7 mouse cellular contexts compared by ENCODE assay signal in genomic region chr2:118110225-118110915, GRCm38 (mm10). TPM values are rescaled to one million over a fixed set of nuclear protein-coding genes. Genes with fewer than 3 reads are reported as not detected.
DNase-seq lines count a peak whose midpoint lies in the region; ATAC-seq and TF ChIP-seq lines count a peak whose summit lies in the region.

No protein-coding gene starts in this region.

- H3K27ac ChIP-seq in ES-Bruce4 (ENCODE audit: insufficient read depth, low read length), result no peak overlapping the region
- H3K27ac ChIP-seq in heart, postnatal 0 days (ENCODE audit: low read depth), result peak overlapping the region; percentile 70; the same call in 1 of the 2 replicates
- peak overlapping the region; percentile 45 for H3K27ac ChIP-seq in limb, embryonic 14.5 days (replicated peaks; ENCODE audit: low read depth, low read length)
- H3K27ac ChIP-seq in midbrain, postnatal 0 days (ENCODE audit: low read depth, low read length), result no peak overlapping the region

- H3K36me3 ChIP-seq in ES-Bruce4 (ENCODE audit: control insufficient read depth, insufficient read depth, low read length, poor library complexity, severe bottlenecking), result no peaks in the 10 kb centered on the region
- no peaks in the 10 kb centered on the region for H3K36me3 ChIP-seq in heart, postnatal 0 days (replicated peaks; ENCODE audit: control insufficient read depth, insufficient read depth, low read length)
- H3K36me3 ChIP-seq in limb, embryonic 14.5 days (ENCODE audit: control insufficient read depth, insufficient read depth, low read length), result peaks cover 17% of the 10 kb centered on the region
- no peaks in the 10 kb centered on the region for H3K36me3 ChIP-seq in midbrain, postnatal 0 days (ENCODE audit: insufficient read depth, low read length)

- H3K4me1 ChIP-seq in ES-Bruce4 (ENCODE audit: control insufficient read depth, insufficient read depth, low read length), result no peaks in the 10 kb centered on the region
- peaks cover 5% of the 10 kb centered on the region for H3K4me1 ChIP-seq in heart, postnatal 0 days (ENCODE audit: control insufficient read depth, insufficient read depth)
- peaks cover 14% of the 10 kb centered on the region for H3K4me1 ChIP-seq in limb, embryonic 14.5 days (ENCODE audit: control insufficient read depth, insufficient read depth, low read length)
- peaks cover 10% of the 10 kb centered on the region; the same call in 1 of the 2 replicates for H3K4me1 ChIP-seq in midbrain, postnatal 0 days (ENCODE audit: insufficient read depth, low read length)

- TF ChIP-seq CTCF in ES-Bruce4 (IDR thresholded peaks at IDR 0.05; ENCODE audit: low read depth, low read length), result no peak
- no peak for TF ChIP-seq CTCF in heart, postnatal 0 days (IDR thresholded peaks at IDR 0.05; ENCODE audit: low read depth)
- TF ChIP-seq CTCF in midbrain, postnatal 0 days (IDR thresholded peaks at IDR 0.05), result no peak

- H3K9me3 ChIP-seq in ES-Bruce4 (replicated peaks; ENCODE audit: control insufficient read depth, insufficient read depth, low read length, poor library complexity, severe bottlenecking), result peaks cover 5% of the 10 kb centered on the region; the same call in 1 of the 2 replicates
- H3K9me3 ChIP-seq in heart, postnatal 0 days (replicated peaks; ENCODE audit: control insufficient read depth, low read length), result no peaks in the 10 kb centered on the region
- no peaks in the 10 kb centered on the region for H3K9me3 ChIP-seq in limb, embryonic 14.5 days (ENCODE audit: control insufficient read depth, low read length)
- H3K9me3 ChIP-seq in midbrain, postnatal 0 days (ENCODE audit: low read length), result no peaks in the 10 kb centered on the region

- no peak for TF ChIP-seq EP300 in ES-Bruce4 (IDR thresholded peaks at IDR 0.05; ENCODE audit: insufficient read depth, low read depth, low read length)
- TF ChIP-seq EP300 in heart, postnatal 0 days (IDR thresholded peaks at IDR 0.05; ENCODE audit: low read depth), result no peak

- no peak for TF ChIP-seq POLR2A in ES-Bruce4 (IDR thresholded peaks at IDR 0.05; ENCODE audit: insufficient read depth, low read length)
- no peak for TF ChIP-seq POLR2A in limb, embryonic 14.5 days (IDR thresholded peaks at IDR 0.05; ENCODE audit: borderline replicate concordance, extremely low read depth, insufficient read depth, insufficient read length)

- H3K27me3 ChIP-seq in ES-Bruce4 (ENCODE audit: control insufficient read depth, insufficient read depth, low read length, poor library complexity, severe bottlenecking), result peaks cover 6% of the 10 kb centered on the region
- H3K27me3 ChIP-seq in heart, postnatal 0 days (ENCODE audit: control insufficient read depth, insufficient read depth, low read length), result 0 out of 2 replicates have a peak, but pooled peaks cover 14% of the 10 kb centered on the region
- no peaks in the 10 kb centered on the region for H3K27me3 ChIP-seq in limb, embryonic 14.5 days (ENCODE audit: control insufficient read depth, insufficient read depth, low read length)
- H3K27me3 ChIP-seq in midbrain, postnatal 0 days (ENCODE audit: insufficient read depth, low read length), result no peaks in the 10 kb centered on the region

- H3K4me2 ChIP-seq in heart, postnatal 0 days (ENCODE audit: low read depth, low read length), result peak overlapping the region; percentile 93
- H3K4me2 ChIP-seq in limb, embryonic 14.5 days (replicated peaks; ENCODE audit: low read depth, low read length, severe bottlenecking), result peak overlapping the region; percentile 91
- H3K4me2 ChIP-seq in midbrain, postnatal 0 days (ENCODE audit: low read depth, low read length, poor library complexity, severe bottlenecking), result peak overlapping the region; percentile 96

- DNase-seq in R1 (ENCODE audit: low read depth, low spot score), result peak; percentile 70
- DNase-seq in heart, postnatal 0 days (ENCODE audit: low spot score), result peak; percentile 32
- DNase-seq in limb, embryonic 14.5 days (ENCODE audit: low spot score), result peak; percentile 45
- DNase-seq in midbrain, postnatal 0 days (ENCODE audit: low spot score), result peak; percentile 54
- no peak for DNase-seq in spleen, adult 18-20 months

- peak overlapping the region; percentile 35; the same call in 1 of the 2 replicates for H3K4me3 ChIP-seq in ES-Bruce4 (ENCODE audit: low read depth, low read length)
- peak overlapping the region; percentile 62 for H3K4me3 ChIP-seq in heart, postnatal 0 days (ENCODE audit: low read depth, low read length)
- peak overlapping the region; percentile 69 for H3K4me3 ChIP-seq in limb, embryonic 14.5 days (replicated peaks; ENCODE audit: low read length)
- peak overlapping the region; percentile 52 for H3K4me3 ChIP-seq in midbrain, postnatal 0 days (ENCODE audit: low read depth, low read length)

- WGBS in heart, postnatal 0 days, result 25% methylated on average over 17 of the region's 17 CpGs
- WGBS in limb, embryonic 14.5 days, result 28% methylated on average over 17 of the region's 17 CpGs
- WGBS in midbrain, postnatal 0 days, result 33% methylated on average over 17 of the region's 17 CpGs

- ATAC-seq in erythroid progenitor cell, adult 5-6 weeks (replicated peaks; ENCODE audit: low FRiP score, poor library complexity, severe bottlenecking), result peak; percentile 69
- peak; percentile 21; the same call in 1 of the 2 replicates for ATAC-seq in heart, postnatal 0 days (ENCODE audit: insufficient read depth, low read depth)
- peak; percentile 27; the same call in 1 of the 2 replicates for ATAC-seq in limb, embryonic 14.5 days (ENCODE audit: low FRiP score, low read depth)
- ATAC-seq in midbrain, postnatal 0 days (ENCODE audit: low FRiP score), result peak; percentile 29; the same call in 1 of the 2 replicates

- H3K9ac ChIP-seq in ES-Bruce4 (ENCODE audit: low read depth, poor library complexity, severe bottlenecking), result no peak overlapping the region
- H3K9ac ChIP-seq in heart, postnatal 0 days (replicated peaks; ENCODE audit: low read depth, low read length), result no peak overlapping the region
- H3K9ac ChIP-seq in limb, embryonic 14.5 days (ENCODE audit: low read depth, low read length, severe bottlenecking), result peak overlapping the region; percentile 40
- 0 out of 2 replicates have a peak overlapping the region, but pooled peaks have one; percentile 14 for H3K9ac ChIP-seq in midbrain, postnatal 0 days (replicated peaks; ENCODE audit: low read length, poor library complexity, severe bottlenecking)

RNA-seq across cellular contexts. Expression of gene Thbs1, which starts 1.3 kb away (rescaled TPM):
- 116 and 119 TPM in 2 replicates for polyA plus RNA-seq in ES-Bruce4 (2011; ENCODE audit: insufficient read depth, insufficient read length, low read depth, missing spikeins)
- 5.8 and 12.6 TPM in 2 replicates for total RNA-seq in erythroid progenitor cell, adult 5-6 weeks (2015; ENCODE audit: low replicate concordance)
- total RNA-seq in erythroid progenitor cell, adult 5-6 weeks (2017; ENCODE audit: low replicate concordance), result 2.7 and 5.1 TPM in 2 replicates
- total RNA-seq in heart, postnatal 0 days (2014; rRNA removed; ENCODE audit: low replicate concordance), result 62.6 and 68.1 TPM in 2 replicates
- 8.0 and 9.5 TPM in 2 replicates for polyA plus RNA-seq in heart, postnatal 0 days (2015; fragmentation: Nextera tagmentation; extraction: Ambion mirVana)
- polyA plus RNA-seq in limb, embryonic 14.5 days (2012; rRNA removed), result 86.2 and 103 TPM in 2 replicates
- polyA plus RNA-seq in limb, embryonic 14.5 days (2014; fragmentation: Nextera tagmentation; extraction: Ambion mirVana), result 99.4 and 108 TPM in 2 replicates
- total RNA-seq in midbrain, postnatal 0 days (2014; rRNA removed), result 12.2 and 12.6 TPM in 2 replicates
- polyA plus RNA-seq in midbrain, postnatal 0 days (2015; fragmentation: Nextera tagmentation; extraction: Ambion mirVana), result 3.0 TPM in 2 replicates

Comparison
In these comparisons a context has a peak if more than half of its experiments do, and no peak if none do; other contexts are left out.
1. H3K27ac ChIP-seq: peak in heart, postnatal 0 days (single experiment) and limb, embryonic 14.5 days (single experiment); none in ES-Bruce4 (single experiment) and midbrain, postnatal 0 days (single experiment).
2. H3K9ac ChIP-seq: peak in limb, embryonic 14.5 days (single experiment) and midbrain, postnatal 0 days (single experiment); none in ES-Bruce4 (single experiment) and heart, postnatal 0 days (single experiment).
3. DNase-seq: peak in R1 (single experiment), heart, postnatal 0 days (single experiment), limb, embryonic 14.5 days (single experiment) and midbrain, postnatal 0 days (single experiment); none in spleen, adult 18-20 months (0 of 2).
4. Peak in every context shown above with its lines, with median percentiles within 50 percentile points of each other: H3K4me3 ChIP-seq, ATAC-seq and H3K4me2 ChIP-seq.